Mouse (Mus musculus) ES-Bruce4 (cell line): ENCODE results near the gene Slc37a3. TPM values are rescaled to one million over a fixed set of nuclear protein-coding genes. Genes with fewer than 3 reads are reported as not detected.
"Not testable (repeated sequence)": the region's sequence is repeated elsewhere in the genome, so short reads cannot be mapped to it uniquely, and the experiment has no call there.

Experiments used
- H3K27ac ChIP-seq: 2 replicates; pipeline ENCODE4 v1.5.1; 2012; ENCODE audit warnings: low read length, inconsistent platforms; ENCODE audit not compliant: insufficient read depth
- H3K27me3 ChIP-seq: 2 replicates; pipeline ENCODE4 v1.6.1; 2012; ENCODE audit warnings: mild to moderate bottlenecking, low read length, inconsistent platforms; ENCODE audit not compliant: control insufficient read depth, poor library complexity, insufficient read depth, severe bottlenecking
- H3K36me3 ChIP-seq: 2 replicates; pipeline ENCODE4 v1.6.1; 2012; ENCODE audit warnings: inconsistent platforms, mild to moderate bottlenecking, low read length, moderate library complexity; ENCODE audit not compliant: control insufficient read depth, poor library complexity, insufficient read depth, severe bottlenecking
- H3K4me1 ChIP-seq: one replicate; pipeline ENCODE4 v1.8.1; 2011; ENCODE audit warnings: low read length; ENCODE audit not compliant: control insufficient read depth, insufficient read depth
- H3K4me3 ChIP-seq: 2 replicates; pipeline ENCODE4 v1.5.1; 2011; ENCODE audit warnings: low read depth, mild to moderate bottlenecking, low read length
- H3K9ac ChIP-seq: 2 replicates; pipeline ENCODE4 v1.6.1; 2012; ENCODE audit warnings: low read depth, mild to moderate bottlenecking, inconsistent platforms; ENCODE audit not compliant: poor library complexity, severe bottlenecking
- H3K9me3 ChIP-seq: replicated peaks from 2 replicates; pipeline ENCODE4 v1.6.1; 2012; ENCODE audit warnings: mild to moderate bottlenecking, low read length, inconsistent platforms; ENCODE audit not compliant: control insufficient read depth, poor library complexity, insufficient read depth, severe bottlenecking
- CTCF ChIP-seq: IDR thresholded peaks from one replicate; pipeline ENCODE4 v1.8.1; 2011; ENCODE audit warnings: low read depth, low read length
- EP300 ChIP-seq: IDR thresholded peaks from 2 replicates; pipeline ENCODE4 v1.6.1; 2011; ENCODE audit warnings: low read depth, low read length; ENCODE audit not compliant: insufficient read depth
- POLR2A ChIP-seq: IDR thresholded peaks from one replicate; pipeline ENCODE4 v1.8.1; 2011; ENCODE audit warnings: low read length; ENCODE audit not compliant: insufficient read depth
- polyA plus RNA-seq: library from polyadenylated mRNA; stranded (reverse); fragments of >200 nt; gene quantifications from 2 replicates; pipeline ENCODE4 v1.2.4, GENCODE M21; 2011; ENCODE audit warnings: low read depth; ENCODE audit not compliant: missing spikeins, insufficient read depth, insufficient read length

The Slc37a3 gene
- polyA plus RNA-seq, 1 experiment, result 49.6 TPM

DNA sequence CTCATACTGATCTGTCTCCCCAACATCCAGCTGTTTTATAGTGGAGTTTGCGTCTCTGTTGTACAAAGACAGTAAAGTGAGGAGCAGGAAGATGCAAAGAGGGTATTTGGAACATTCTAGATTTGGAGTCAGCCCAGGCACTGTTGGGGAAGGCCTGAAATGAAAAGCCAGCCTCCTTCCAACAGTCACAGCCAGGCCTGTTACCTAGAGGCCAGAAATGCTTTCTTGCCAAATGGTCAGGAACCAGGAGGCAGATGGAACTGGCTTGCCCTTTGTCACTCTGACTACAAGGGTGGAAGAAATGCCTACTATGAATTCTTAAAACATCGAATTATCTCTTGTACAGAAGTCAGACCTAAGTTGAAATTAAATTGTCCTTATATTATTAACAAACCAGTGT is 12.5 kb upstream of the Slc37a3 start:
- Histone ChIP-seq H3K4me1 (no peaks in the 10 kb centered on the region), H3K4me3 (no peak overlapping the region)

DNA sequence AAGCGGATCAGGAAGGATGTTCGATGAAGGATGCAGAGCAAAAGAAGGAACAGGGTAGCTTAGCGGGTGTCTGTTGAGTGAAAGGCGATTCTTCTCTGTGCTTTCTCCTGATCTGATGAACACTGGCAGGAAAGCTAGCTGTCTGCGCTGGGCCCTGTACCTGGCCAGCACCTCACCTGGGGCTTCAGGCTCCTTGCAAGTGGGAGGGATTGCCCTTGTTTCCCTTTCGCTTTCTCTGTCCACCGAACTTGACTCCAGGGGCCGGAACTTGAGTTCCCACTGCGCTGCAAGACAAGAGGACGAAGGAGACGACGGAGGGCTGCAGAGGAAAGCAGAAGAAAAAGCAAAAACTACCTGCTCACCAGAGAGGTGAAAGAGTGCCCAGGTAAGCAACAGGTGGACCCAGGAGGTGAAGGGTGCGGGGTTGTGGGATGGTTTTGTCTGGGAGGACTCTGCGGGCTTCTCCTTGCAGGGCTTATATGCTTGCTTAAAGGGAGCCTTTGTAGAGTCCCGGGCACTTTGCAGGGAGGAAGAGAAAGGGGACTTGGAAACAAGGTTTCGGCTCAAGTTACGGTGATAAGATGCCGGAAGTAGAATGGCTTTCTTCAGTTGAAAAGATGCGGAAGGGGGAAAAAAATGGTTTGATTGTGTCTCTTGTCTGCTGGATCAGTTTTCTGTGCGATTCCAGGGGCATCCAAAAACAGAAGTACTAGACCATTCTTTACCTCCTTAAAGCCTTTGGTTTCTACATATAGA is 3.8 kb upstream of the Slc37a3 start, which contains the start of gene Rab19:
Gene Rab19 (plus strand): TSS at position 51 of the 756 bp plus-strand sequence.
- no peak within 1 kb of the TSS for H3K27ac ChIP-seq
- peak within 1 kb of the TSS; percentile 12 for H3K9ac ChIP-seq
- H3K4me3 ChIP-seq, result peak within 1 kb of the TSS; percentile 44
- H3K4me1 ChIP-seq, result no peaks in the 10 kb centered on the region
- no peaks in the 10 kb centered on the region for H3K9me3 ChIP-seq
- no peaks in the 10 kb centered on the region for H3K27me3 ChIP-seq
- TF ChIP-seq POLR2A (no peak), CTCF (no peak), EP300 (no peak)
- no peaks in the 10 kb centered on the region for H3K36me3 ChIP-seq

More for the DNA sequence above, 12.5 kb upstream of the Slc37a3 start:
- no peaks in the 10 kb centered on the region for H3K9me3 ChIP-seq
- H3K27me3 ChIP-seq, result no peaks in the 10 kb centered on the region
- peaks cover 16% of the 10 kb centered on the region; the same call in 1 of the 2 replicates for H3K36me3 ChIP-seq
- no peak overlapping the region for H3K9ac ChIP-seq
- 0 out of 2 replicates have a peak overlapping the region, but pooled peaks have one; percentile 4 for H3K27ac ChIP-seq
- TF ChIP-seq CTCF (no peak), POLR2A (no peak)

DNA sequence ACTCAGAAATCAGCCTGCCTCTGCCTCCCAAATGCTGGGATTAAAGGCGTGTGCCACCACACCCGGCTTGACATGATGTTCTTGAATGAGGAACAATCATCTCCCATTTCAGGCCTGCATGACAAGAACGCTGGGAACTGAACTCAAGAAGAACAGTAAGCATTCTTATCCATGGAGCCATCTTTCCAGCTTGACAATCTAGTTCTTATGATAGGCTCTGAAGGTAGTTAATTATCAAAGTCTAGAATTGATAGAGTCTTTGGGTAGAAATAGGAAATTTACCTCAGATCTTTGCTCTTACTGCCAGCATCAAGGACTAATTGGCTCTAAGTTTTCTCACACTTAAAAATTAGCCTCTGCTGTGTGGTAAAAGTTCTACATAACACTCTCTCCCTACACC is 2.8 kb upstream of the Slc37a3 start:
- H3K4me3 ChIP-seq, result no peak overlapping the region
- no peak for TF ChIP-seq CTCF
- TF ChIP-seq EP300, result no peak
- TF ChIP-seq POLR2A, result no peak
- no peaks in the 10 kb centered on the region for H3K36me3 ChIP-seq
- no peaks in the 10 kb centered on the region for H3K4me1 ChIP-seq
- no peak overlapping the region for H3K9ac ChIP-seq
- no peaks in the 10 kb centered on the region for H3K27me3 ChIP-seq
- no peak overlapping the region for H3K27ac ChIP-seq
- H3K9me3 ChIP-seq, result no peaks in the 10 kb centered on the region

DNA sequence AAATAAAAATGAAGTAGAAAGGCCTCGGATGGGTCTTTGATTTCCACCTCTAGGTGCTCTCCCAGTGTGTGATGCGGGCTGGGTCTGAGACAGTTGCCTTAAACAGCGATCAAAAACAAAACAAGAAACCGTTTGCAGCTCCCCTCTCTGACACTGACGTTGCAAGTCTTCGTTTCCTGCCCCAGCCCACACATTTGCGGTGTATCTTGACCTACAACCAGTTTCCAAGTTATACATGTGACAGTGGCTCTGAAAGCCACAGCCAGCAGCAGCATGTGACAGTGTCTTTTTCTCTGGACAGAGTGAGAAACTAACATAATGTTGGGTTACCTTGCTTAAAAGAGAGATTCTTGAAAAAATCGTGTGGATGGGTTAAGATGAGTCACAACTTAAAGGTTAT is 2.3 kb upstream of the Slc37a3 start:
- H3K9ac ChIP-seq, result no peak overlapping the region
- no peak overlapping the region for H3K27ac ChIP-seq
- no peaks in the 10 kb centered on the region for H3K4me1 ChIP-seq
- no peaks in the 10 kb centered on the region for H3K9me3 ChIP-seq
- H3K4me3 ChIP-seq, result no peak overlapping the region
- no peaks in the 10 kb centered on the region; the same call in 1 of the 2 replicates for H3K36me3 ChIP-seq
- TF ChIP-seq POLR2A, result no peak
- no peak for TF ChIP-seq CTCF
- no peak for TF ChIP-seq EP300
- H3K27me3 ChIP-seq, result no peaks in the 10 kb centered on the region

DNA sequence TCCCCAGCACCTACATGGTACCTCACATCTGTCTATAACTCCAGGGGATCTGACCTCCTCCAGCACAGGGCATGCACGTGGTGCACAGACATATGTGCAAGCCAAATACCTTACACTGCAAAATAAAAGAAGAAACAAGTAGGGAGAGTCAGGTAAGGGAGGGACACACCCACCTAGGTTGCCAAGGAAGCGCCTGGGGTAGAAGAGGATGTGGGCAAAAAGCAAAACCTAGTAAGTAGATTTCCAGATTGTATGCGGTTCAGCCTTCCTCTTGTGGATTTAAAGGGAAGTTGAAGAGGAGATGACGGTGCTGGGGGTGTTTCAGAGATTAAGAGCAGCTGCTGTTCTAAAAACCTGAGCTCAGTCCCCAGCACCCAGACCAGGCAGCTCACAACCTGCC is 1.7 kb upstream of the Slc37a3 start:
- Histone ChIP-seq H3K4me3 (no peak overlapping the region), H3K27me3 (no peaks in the 10 kb centered on the region), H3K36me3 (peaks cover 2% of the 10 kb centered on the region; the same call in 1 of the 2 replicates), H3K9ac (no peak overlapping the region), H3K4me1 (no peaks in the 10 kb centered on the region), H3K27ac (no peak overlapping the region), H3K9me3 (no peaks in the 10 kb centered on the region)
- TF ChIP-seq POLR2A, result no peak
- no peak for TF ChIP-seq EP300
- no peak for TF ChIP-seq CTCF

DNA sequence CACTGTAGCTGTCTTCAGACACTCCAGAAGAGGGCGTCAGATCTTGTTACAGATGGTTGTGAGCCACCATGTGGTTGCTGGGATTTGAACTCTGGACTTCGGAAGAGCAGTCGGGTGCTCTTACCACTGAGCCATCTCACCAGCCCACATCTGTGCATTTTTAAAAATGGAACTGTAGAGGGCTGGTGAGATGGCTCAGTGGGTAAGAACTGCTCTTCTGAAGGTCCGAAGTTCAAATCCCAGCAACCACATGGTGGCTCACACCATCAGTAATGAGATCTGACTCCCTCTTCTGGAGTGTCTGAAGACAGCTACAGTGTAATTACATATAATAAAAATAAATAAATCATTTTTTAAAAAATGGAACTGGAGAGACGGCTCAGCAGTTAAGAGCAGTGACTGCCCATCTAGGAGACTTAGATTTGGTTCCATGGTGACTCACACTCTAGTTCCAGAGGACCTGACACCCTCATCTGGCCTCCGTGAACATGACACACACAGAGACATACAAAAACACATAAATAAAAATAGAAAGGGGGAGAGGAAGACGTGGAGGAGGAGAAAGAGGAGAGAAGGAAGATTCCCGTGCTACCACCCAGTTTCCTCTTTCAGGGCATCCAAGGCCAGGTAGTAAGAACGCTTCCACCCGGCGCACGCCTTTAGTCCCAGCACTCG is 823 bp upstream of the Slc37a3 start:
- not testable (repeated sequence) for H3K27me3 ChIP-seq, H3K9me3 ChIP-seq, H3K4me3 ChIP-seq, H3K9ac ChIP-seq, H3K27ac ChIP-seq, H3K4me1 ChIP-seq, H3K36me3 ChIP-seq
